Mouse (Mus musculus) bone marrow, adult 2 months (tissue): ENCODE measurements around the gene Fam71e1.

Experiments
- CTCF ChIP-seq: fragments of 200-500 bp; IDR thresholded peaks from 2 replicates; pipeline ENCODE4 v1.5.1; 2011; ENCODE audit warnings: low read length, control low read depth; ENCODE audit not compliant: control insufficient read depth, insufficient read depth
- POLR2A ChIP-seq: fragments of 200-500 bp; IDR thresholded peaks from 2 replicates; pipeline ENCODE4 v1.6.1; 2011; ENCODE audit warnings: low read depth, mild to moderate bottlenecking, control low read depth, low read length, borderline replicate concordance; ENCODE audit not compliant: control insufficient read depth

DNA sequence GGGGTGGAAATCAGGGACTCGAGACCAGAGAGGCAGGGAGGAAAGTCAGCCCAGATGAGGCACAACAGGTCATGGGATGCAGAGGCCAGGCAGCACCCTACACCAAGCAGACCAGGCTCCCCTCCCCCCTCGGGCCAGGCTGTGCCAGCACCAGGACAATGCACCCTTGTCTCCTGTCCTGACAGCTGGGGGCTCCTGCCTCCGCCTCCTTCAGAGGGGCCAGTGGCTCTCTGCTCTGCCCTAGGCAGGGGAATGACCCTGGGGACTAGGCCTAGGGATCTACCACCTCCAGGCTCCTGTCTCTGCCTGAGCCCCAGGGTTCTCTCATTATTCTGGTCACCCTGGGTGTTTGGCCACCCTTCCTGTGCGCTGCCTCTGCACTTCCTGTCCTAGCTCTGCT, 22.0 kb upstream of the Fam71e1 start:
- TF ChIP-seq CTCF (no peak), POLR2A (no peak)
